Mouse (Mus musculus) stomach, embryonic 14.5 days (tissue): ENCODE data around the gene Mob3b. TPM values are rescaled to one million over a fixed set of nuclear protein-coding genes. Genes with fewer than 3 reads are reported as not detected.

ENCODE experiments used
- ATAC-seq: fragments of 200-750 bp; cut with Nextera tagmentation; 2 replicates; pipeline ENCODE4 v1.8.0; 2017; ENCODE audit warnings: low read depth, moderate TSS enrichment; ENCODE audit not compliant: insufficient number of reproducible peaks, insufficient read depth, low FRiP score
- H3K27ac ChIP-seq: fragments of 300-500 bp; sonication (generic); 2 replicates; pipeline ENCODE4 v1.5.1; 2014; ENCODE audit warnings: mild to moderate bottlenecking, low read length, moderate library complexity, mixed read lengths
- H3K27me3 ChIP-seq: fragments of 300-500 bp; sonication (generic); 2 replicates; pipeline ENCODE4 v1.6.1; 2014; ENCODE audit warnings: low read length, control low read depth, mixed read lengths; ENCODE audit not compliant: control insufficient read depth, insufficient read depth
- H3K36me3 ChIP-seq: fragments of 300-500 bp; sonication (generic); 2 replicates; pipeline ENCODE4 v1.6.1; 2014; ENCODE audit warnings: mild to moderate bottlenecking, control low read depth, low read length, moderate library complexity, mixed read lengths; ENCODE audit not compliant: control insufficient read depth, insufficient read depth
- H3K4me1 ChIP-seq: fragments of 300-500 bp; sonication (generic); 2 replicates; pipeline ENCODE4 v1.6.1; 2014; ENCODE audit warnings: low read length, control low read depth, mixed read lengths; ENCODE audit not compliant: control insufficient read depth, insufficient read depth
- H3K4me2 ChIP-seq: fragments of 300-500 bp; sonication (generic); replicated peaks from 2 replicates; pipeline ENCODE4 v1.6.1; 2014; ENCODE audit warnings: low read depth, low read length, control low read depth
- H3K4me3 ChIP-seq: fragments of 300-500 bp; sonication (generic); 2 replicates; pipeline ENCODE4 v1.5.1; 2014; ENCODE audit warnings: low read depth, low read length, control low read depth
- H3K9ac ChIP-seq: fragments of 300-500 bp; sonication (generic); replicated peaks from 2 replicates; pipeline ENCODE4 v1.6.1; 2014; ENCODE audit warnings: low read depth, mild to moderate bottlenecking, control low read depth, low read length, moderate library complexity, mixed read lengths
- H3K9me3 ChIP-seq: fragments of 300-500 bp; sonication (generic); 2 replicates; pipeline ENCODE4 v1.6.1; 2016; ENCODE audit warnings: low read depth, low read length, control low read depth; ENCODE audit not compliant: control insufficient read depth
- WGBS: fragments of 180-500 bp; shearing (Covaris S2); extraction: QIAGEN DNeasy Blood & Tissue Kit; methylation state at CpG from one replicate; pipeline ENCODE4 v1.1.7; 2014; 5-methylcytosine and 5-hydroxymethylcytosine counted together
- polyA plus RNA-seq: library from polyadenylated mRNA; unstranded; fragments of >200 nt; fragmentation: Nextera tagmentation; extraction: Ambion mirVana; gene quantifications from 2 replicates; pipeline ENCODE4 v1.2.1, GENCODE M21; 2014

The Mob3b gene
- polyA plus RNA-seq, 1 experiment from 2014 or later = 23.6 TPM

DNA sequence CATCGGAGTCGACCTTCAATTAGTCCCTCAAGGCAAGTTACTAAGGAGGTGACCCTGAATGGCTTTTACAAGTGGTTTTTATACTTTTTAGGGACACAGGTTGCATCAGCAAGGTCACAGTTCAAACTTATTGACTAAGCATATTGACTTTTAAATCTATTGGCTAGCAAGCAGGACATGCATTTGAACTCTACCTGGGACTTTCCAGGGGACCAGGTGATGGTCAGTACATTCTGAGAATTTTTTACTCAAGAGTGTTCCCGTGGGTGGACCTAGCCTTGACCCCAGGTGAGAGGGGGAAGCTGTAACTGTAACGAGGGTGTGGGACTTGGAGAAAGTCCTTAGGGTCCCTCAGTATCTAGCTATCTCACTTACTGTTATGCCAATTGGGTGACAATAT lies 256.1 kb downstream of the Mob3b start:
- H3K4me1 ChIP-seq = no peaks in the 10 kb centered on the region
- H3K36me3 ChIP-seq = no peaks in the 10 kb centered on the region
- no peak for ATAC-seq
- WGBS = 65% methylated on average over 4 of the region's 4 CpGs
- H3K4me2 ChIP-seq = no peak overlapping the region
- H3K27me3 ChIP-seq = no peaks in the 10 kb centered on the region
- H3K9me3 ChIP-seq = no peaks in the 10 kb centered on the region
- no peak overlapping the region for H3K9ac ChIP-seq
- H3K4me3 ChIP-seq = no peak overlapping the region
- no peak overlapping the region for H3K27ac ChIP-seq

DNA sequence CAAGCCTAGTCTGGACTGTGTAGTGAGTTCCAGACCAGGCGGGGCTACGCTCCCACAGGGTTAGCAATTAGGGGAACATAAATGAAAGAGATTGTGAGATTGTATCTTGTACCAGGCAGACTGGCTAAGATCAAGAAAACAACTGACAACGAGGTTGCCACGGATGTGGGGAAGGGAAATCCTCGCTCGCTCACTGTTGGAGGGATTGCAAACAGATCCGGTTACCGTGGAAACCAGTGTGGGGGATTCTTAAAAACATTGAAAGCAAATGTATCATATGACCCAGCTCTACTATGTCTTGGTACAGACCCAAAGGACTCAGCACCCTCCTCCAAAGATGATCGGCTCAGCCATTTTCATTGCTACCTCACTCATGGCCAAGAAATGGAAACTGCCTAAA lies 257.1 kb downstream of the Mob3b start:
- no peak overlapping the region for H3K9ac ChIP-seq
- H3K4me1 ChIP-seq = no peaks in the 10 kb centered on the region
- ATAC-seq = peak; percentile 42; the same call in 1 of the 2 replicates
- H3K4me3 ChIP-seq = no peak overlapping the region
- no peak overlapping the region for H3K4me2 ChIP-seq
- H3K27me3 ChIP-seq = no peaks in the 10 kb centered on the region
- H3K9me3 ChIP-seq = no peaks in the 10 kb centered on the region
- H3K27ac ChIP-seq = no peak overlapping the region
- H3K36me3 ChIP-seq = no peaks in the 10 kb centered on the region
- WGBS = 42% methylated on average over 9 of the region's 9 CpGs

DNA sequence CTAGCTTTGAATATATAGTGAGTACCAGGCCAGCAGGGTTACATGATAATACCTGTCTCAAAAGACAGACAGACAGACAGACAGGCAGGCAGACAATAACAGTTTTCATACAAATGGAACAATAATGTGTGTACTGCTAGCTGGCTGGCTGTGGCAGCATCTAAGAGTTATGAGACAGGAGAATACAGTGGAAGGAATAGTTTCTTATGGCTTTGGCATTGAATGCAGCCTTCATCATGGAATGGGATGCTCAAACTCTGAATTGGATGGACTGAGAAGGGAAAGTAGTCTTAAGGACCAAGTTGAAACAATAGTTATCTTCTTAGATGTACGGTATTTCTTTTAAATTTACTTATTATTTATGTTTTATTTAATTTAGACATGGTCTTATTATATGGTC lies 258.0 kb downstream of the Mob3b start:
- no peak overlapping the region for H3K4me2 ChIP-seq
- H3K9ac ChIP-seq = no peak overlapping the region
- no peaks in the 10 kb centered on the region for H3K9me3 ChIP-seq
- 85% methylated on average over 1 of the region's 1 CpGs for WGBS
- H3K4me3 ChIP-seq = no peak overlapping the region
- no peak overlapping the region for H3K27ac ChIP-seq
- H3K36me3 ChIP-seq = no peaks in the 10 kb centered on the region
- ATAC-seq = no peak
- H3K27me3 ChIP-seq = no peaks in the 10 kb centered on the region
- no peaks in the 10 kb centered on the region for H3K4me1 ChIP-seq

Other genes with a start within 250 kb of the Mob3b start
- 0.55 and 0.65 TPM in 2 replicates for gene Ifnk, start 5.4 kb downstream of the Mob3b start, polyA plus RNA-seq
- gene C9orf72, start 68.7 kb upstream of the Mob3b start, polyA plus RNA-seq = 14.5 and 14.7 TPM in 2 replicates